Mouse (Mus musculus) adrenal gland, adult 18-20 months (tissue): ENCODE results near the gene Ctse. TPM values are rescaled to one million over a fixed set of nuclear protein-coding genes. Genes with fewer than 3 reads are reported as not detected.
A peak's percentile ranks its signal among the peaks of the same experiment; 100 is the strongest.
"Not testable (repeated sequence)": the region's sequence is repeated elsewhere in the genome, so short reads cannot be mapped to it uniquely, and the experiment has no call there.

Experiments
- DNase-seq, 2 experiments: peaks; one replicate each; pipeline ENCODE4 v3.0.0; 2021 to 2022; ENCODE audit warnings: low spot score in 2 of 2
- long read RNA-seq, 2 experiments: library from polyadenylated mRNA; stranded (forward); transcript quantifications; one replicate each; pipeline ENCODE4 v2.0.0; 2021
- total RNA-seq, 2 experiments: library from RNA; stranded (reverse); gene quantifications; 1 replicate in 1 of 2; 2 replicates in 1 of 2; pipeline ENCODE4 v1.2.3; 2021

Gene Ctse
- total RNA-seq = under 1 TPM; 0.46 to 0.90 TPM
- long read RNA-seq, experiment 1 = 0 reads
- long read RNA-seq, experiment 2 = 0 reads

DNA sequence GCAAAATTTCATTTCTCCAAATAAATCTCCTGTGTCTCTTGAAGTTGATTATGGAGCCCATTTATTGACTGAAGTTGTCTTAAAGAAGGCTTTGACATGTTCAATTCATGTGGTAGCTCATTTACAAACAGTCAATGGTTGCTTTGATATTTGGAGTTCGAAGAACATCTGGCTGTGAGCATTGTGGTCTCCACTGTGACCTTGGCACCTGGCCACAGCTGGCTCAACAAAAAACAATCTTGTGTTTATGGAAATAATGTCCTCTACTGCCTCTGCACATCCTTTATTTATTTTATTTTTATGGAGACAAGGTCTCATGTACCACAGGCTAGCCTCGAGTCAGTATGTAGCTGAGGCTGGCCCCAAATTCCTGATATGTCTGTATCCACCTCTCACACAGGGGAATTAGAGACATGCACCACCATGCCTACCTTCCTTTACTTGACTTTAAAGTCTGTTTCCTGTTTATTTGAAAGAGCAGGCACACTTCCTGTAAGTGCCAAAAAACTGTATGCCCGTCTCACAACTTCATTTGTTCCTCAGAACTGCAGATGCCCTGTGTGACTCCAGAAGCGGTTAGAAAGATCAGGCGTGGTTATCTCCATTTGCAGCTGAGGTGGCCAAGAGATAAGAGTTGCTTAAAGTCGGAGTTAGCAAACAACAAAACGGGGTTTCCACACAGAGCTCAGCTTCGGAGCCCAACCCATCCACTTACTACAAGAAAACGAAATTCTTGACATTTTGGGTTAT, at the start of gene Ctse:
Gene Ctse, plus strand, starts transcription at position 516 of the 750 bp plus-strand sequence.
- DNase-seq = no peak

DNA sequence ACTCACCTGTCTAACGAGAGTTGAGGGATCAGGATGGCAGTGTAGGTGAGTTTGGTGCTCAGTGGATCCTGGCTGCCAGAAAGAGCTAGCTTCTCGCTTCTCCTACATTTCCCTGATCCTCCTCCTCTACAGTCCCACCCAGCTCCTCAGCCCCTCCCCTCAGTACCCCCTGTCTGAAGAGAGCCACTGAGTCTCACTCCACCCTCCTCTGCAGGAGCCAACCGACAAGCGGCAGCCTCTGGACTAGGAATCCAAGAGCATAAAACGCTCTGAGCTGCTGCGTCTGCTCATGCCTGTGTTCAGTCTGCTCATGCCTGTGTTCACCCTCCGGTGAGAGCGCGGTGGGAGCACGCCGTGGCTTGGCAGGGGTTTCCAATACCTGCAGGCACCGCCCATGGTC, 39.2 kb upstream of the Ctse start, which contains the start of gene Avpr1b:
Gene Avpr1b, plus strand, starts transcription at position 335 of the 400 bp plus-strand sequence.
- DNase-seq = no peak

GRCm38 (mm10) chr1:131600314-131600713, 37.8 kb upstream of the Ctse start:
- DNase-seq = no peak

DNA sequence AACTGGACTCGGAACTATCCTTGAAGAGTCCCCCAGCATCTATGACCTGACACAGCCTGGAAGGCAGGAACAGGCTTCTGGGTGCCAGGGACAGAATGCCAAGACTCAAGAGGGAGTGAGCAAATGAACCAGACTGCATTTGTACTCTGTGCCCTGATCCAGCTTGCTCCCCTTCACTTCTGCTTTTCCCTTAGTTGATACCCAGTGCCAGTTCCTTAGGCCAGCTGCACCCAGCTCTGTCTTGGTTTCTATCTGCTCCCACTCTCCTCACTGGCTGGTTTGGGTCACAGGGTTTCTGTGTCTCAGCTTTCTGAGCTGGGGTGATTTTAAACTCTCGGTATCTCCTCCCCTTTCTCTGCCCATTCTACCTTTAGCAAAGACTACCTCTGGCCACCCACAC, 31.4 kb upstream of the Ctse start:
- DNase-seq = no peak

GRCm38 (mm10) chr1:131612556-131613155, 25.4 kb upstream of the Ctse start:
- peak; percentile 7 to 32 for DNase-seq

DNA sequence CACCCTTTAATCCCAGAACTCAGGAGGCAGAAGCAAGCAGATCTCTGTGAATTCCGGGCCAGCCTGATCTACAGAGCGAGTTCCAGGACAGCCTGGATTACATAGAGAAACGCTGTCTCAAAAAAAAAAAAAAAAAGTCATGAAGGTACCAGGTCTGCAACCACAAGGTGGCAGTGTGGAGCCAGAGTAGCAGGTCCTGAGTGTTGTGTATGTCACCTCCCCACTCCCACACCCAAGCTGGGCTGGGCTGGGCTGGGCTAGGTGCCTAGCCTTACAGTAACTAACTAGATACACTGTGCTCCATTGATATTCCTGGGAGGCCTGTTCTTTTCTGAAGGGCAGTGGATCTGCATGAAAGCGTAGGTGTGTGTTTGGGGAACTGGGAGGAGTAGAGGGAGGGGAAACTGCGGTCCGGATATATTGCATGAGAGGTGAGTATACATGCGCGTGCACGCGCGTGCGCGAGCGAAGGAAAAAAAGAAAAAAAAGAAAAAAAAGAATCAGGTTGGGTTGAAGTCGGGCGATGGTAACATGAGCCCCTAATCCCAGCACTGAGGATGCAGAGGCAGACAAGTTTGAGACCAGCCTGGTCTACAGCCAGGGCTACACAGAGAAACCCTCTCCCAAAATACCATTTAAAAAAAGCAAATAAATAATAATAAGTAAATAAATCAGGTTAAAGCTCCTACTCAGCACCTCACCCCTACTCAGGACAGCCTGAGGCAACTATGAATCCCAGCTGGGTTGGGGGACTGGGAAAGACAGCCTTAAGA, 24.6 kb upstream of the Ctse start:
- DNase-seq = peak; percentile 55 to 72

DNA sequence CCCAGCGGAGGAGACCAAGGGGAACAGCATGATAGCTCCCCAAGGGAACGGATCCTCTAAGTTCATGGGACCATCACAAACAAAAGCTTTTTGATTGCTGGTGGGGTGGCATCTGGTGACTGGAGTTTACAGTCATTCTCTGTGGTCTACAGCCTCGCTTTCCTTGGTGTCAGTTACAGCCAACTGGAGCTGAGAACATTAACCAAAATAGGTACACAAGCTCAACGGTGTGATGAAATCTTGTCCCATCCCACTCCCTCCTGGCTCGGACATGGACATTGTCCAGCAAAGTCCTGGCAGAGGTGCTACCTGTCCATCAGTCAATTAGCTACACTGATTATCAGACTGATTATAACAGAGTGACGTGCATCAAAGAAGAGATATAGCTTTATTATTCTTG, 23.5 kb upstream of the Ctse start:
- DNase-seq = no peak

- DNase-seq = no peak
Observed at GRCm38 (mm10) chr1:131616131-131616530, 22.0 kb upstream of the Ctse start.

GRCm38 (mm10) chr1:131616546-131617220, 21.4 kb upstream of the Ctse start:
- no peak for DNase-seq

DNA sequence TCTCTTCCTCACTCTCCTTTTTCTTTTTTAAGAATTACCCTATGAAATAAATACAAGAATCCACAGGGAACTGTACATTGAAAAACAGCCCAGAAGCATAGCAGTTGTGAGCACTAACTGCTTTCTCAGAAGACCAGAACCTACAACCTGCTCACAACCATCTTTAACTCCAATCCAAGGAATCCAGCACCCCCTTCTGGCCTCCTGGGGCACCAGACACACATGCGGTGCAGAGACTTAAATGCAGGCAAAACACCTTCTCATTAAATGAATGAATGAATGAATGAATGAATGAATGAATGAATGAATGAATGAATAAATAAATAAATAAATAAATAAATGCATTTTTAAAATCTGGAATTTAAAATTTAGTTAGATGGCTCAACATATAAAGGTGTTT, 19.5 kb upstream of the Ctse start:
- no peak for DNase-seq

- DNase-seq = no peak
Observed at GRCm38 (mm10) chr1:131619348-131619747, 18.8 kb upstream of the Ctse start.

GRCm38 (mm10) chr1:131623644-131624043, 14.5 kb upstream of the Ctse start:
- DNase-seq = no peak

- DNase-seq = no peak
Observed at GRCm38 (mm10) chr1:131624175-131624835, 13.8 kb upstream of the Ctse start.

DNA sequence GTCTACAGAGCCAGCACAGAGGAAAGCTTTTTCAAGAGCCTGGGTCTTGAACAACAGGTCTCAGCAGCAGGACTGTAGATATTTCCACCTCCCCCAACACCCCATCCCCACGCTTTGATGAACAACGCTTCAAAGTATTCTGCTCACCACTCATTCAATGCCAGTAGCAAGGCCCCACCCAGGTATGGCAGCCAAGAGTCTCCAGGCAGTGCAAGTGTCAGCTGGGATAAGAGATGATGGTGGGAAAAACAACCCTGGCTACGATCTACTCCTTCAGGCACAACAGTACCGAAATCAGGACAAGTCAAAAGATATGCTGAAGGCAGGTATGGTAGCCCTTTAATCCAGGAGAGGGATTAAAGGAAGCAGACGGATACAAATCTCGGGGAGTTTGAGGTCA, 11.9 kb upstream of the Ctse start:
- no peak for DNase-seq

- DNase-seq = not testable (repeated sequence)
Observed at GRCm38 (mm10) chr1:131632216-131632615, 5.9 kb upstream of the Ctse start.

- no peak for DNase-seq
Observed at GRCm38 (mm10) chr1:131634495-131634894, 3.6 kb upstream of the Ctse start.

GRCm38 (mm10) chr1:131638541-131639421, 675 bp downstream of the Ctse start:
- no peak for DNase-seq

DNA sequence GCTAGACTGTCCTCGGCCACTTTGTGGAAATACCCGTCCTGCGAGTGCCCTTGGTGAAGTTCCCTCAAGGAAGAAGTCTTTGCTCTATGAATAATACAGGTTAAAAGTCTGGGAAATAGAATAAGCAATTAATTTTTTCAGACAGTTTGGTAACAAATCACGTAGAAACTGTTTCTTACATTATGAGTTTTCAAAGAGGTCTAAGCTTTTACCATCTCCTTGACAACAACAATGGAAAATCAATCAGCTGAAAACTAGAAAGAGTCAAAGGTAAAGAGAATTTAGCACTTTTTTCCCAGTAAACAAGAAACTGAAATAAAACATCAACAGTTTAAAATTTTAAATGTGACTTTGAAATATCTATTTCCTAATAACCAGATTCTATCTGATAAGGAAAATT, 2.0 kb downstream of the Ctse start:
- no peak for DNase-seq

DNA sequence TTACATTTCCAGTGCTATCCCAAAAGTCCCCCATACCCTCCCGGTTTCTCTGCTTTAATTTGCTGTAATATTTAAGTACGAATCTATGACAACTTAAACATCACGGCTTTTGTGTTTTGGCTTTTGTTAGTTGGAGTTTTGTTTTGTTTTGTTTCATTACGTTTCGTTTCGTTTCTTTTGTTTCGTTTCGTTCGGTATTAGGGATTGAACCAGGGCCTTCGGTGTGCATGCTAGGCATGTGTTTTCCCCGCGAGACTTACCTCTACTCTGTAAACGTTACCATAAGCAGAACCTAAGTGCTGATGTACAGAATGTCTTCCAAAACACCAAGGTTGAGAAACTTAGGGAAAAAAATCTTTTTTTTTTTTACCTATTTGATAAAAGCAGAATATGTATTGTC, 3.5 kb downstream of the Ctse start:
- DNase-seq = no peak

DNA sequence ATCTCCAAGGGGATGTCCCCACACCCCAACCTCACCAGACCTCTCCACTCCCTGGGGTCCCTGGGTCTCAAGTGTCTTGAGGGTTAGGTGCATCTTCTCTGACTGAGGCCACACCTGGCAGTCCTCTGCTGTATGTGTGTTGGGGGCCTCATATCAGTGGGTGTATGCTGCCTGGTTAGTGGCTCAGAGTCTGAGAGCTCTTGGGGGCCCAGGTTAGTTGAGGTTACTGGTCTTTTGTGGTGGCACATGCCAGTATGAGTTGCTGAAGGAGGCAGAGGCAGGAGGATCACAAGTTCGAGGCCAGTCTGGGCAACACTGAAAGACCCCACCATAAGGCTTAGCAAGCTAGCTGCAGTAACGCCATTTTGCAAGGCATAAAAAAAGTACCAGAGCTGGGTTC, 4.1 kb downstream of the Ctse start:
- DNase-seq = no peak
